Mouse (Mus musculus): Measurements from ENCODE around the gene Rab39. TPM values are rescaled to one million over a fixed set of nuclear protein-coding genes. Genes with fewer than 3 reads are reported as not detected.

Rab39 gene
- polyA plus RNA-seq, 1 experiment from 2014 or later = 0.22 TPM

- H3K27me3 ChIP-seq (replicated peaks) = no peaks in the 10 kb centered on the region
- H3K36me3 ChIP-seq = no peaks in the 10 kb centered on the region
- H3K9ac ChIP-seq = no peak overlapping the region
- 0 out of 2 replicates have a peak, but pooled peaks cover 4% of the 10 kb centered on the region for H3K9me3 ChIP-seq (replicated peaks)
- no peak for ATAC-seq (ENCODE audit: insufficient number of reproducible peaks, low FRiP score)
- no peaks in the 10 kb centered on the region for H3K4me1 ChIP-seq (replicated peaks)
- 94% methylated on average over 1 of the region's 1 CpGs for WGBS
- H3K4me3 ChIP-seq = no peak overlapping the region
- no peak overlapping the region for H3K27ac ChIP-seq (ENCODE audit: poor library complexity, severe bottlenecking)
- no peak overlapping the region for H3K4me2 ChIP-seq
These were observed 25.2 kb downstream of the Rab39 start for GRCm38 (mm10) chr9:53680851-53681250.

GRCm38 (mm10) chr9:53676921-53677320, 29.1 kb downstream of the Rab39 start:
- no peak for ATAC-seq (ENCODE audit: insufficient number of reproducible peaks, low FRiP score)
- WGBS = 48% methylated on average over 4 of the region's 4 CpGs

GRCm38 (mm10) chr9:53673571-53673970, 32.5 kb downstream of the Rab39 start:
- H3K9ac ChIP-seq = no peak overlapping the region
- 0 out of 2 replicates have a peak, but pooled peaks cover 6% of the 10 kb centered on the region for H3K9me3 ChIP-seq (replicated peaks)
- 12% methylated on average over 3 of the region's 3 CpGs for WGBS
- H3K4me2 ChIP-seq = no peak overlapping the region
- no peaks in the 10 kb centered on the region for H3K36me3 ChIP-seq
- H3K4me1 ChIP-seq (replicated peaks) = no peaks in the 10 kb centered on the region
- H3K27ac ChIP-seq (ENCODE audit: poor library complexity, severe bottlenecking) = no peak overlapping the region
- no peak overlapping the region for H3K4me3 ChIP-seq
- no peak for ATAC-seq (ENCODE audit: insufficient number of reproducible peaks, low FRiP score)
- no peaks in the 10 kb centered on the region for H3K27me3 ChIP-seq (replicated peaks)

More at GRCm38 (mm10) chr9:53676921-53677320, 29.1 kb downstream of the Rab39 start:
- Histone ChIP-seq H3K4me3 (no peak overlapping the region), H3K4me1 (replicated peaks) (no peaks in the 10 kb centered on the region), H3K27me3 (replicated peaks) (no peaks in the 10 kb centered on the region), H3K9me3 (replicated peaks) (0 out of 2 replicates have a peak, but pooled peaks cover 6% of the 10 kb centered on the region), H3K36me3 (no peaks in the 10 kb centered on the region), H3K27ac (ENCODE audit: poor library complexity, severe bottlenecking) (no peak overlapping the region), H3K9ac (no peak overlapping the region), H3K4me2 (no peak overlapping the region)

GRCm38 (mm10) chr9:53669680-53670219, 36.3 kb downstream of the Rab39 start, which contains the start of gene Cul5:
Gene Cul5 (minus strand): TSS chr9:53670014.
- Histone ChIP-seq H3K27ac (ENCODE audit: poor library complexity, severe bottlenecking) (no peak within 1 kb of the TSS), H3K36me3 (no peaks in the 10 kb centered on the region), H3K9ac (no peak within 1 kb of the TSS), H3K4me2 (no peak within 1 kb of the TSS), H3K9me3 (replicated peaks) (no peaks in the 10 kb centered on the region), H3K4me1 (replicated peaks) (peaks cover 11% of the 10 kb centered on the region), H3K27me3 (replicated peaks) (no peaks in the 10 kb centered on the region), H3K4me3 (no peak within 1 kb of the TSS)
- ATAC-seq (ENCODE audit: insufficient number of reproducible peaks, low FRiP score) = no peak
- WGBS = 51% methylated on average over 5 of the region's 5 CpGs

GRCm38 (mm10) chr9:53667020-53667669, 38.9 kb downstream of the Rab39 start:
- Histone ChIP-seq H3K27me3 (replicated peaks) (no peaks in the 10 kb centered on the region), H3K4me1 (replicated peaks) (peaks cover 11% of the 10 kb centered on the region), H3K9ac (peak overlapping the region; percentile 99), H3K27ac (ENCODE audit: poor library complexity, severe bottlenecking) (peak overlapping the region; percentile 97), H3K9me3 (replicated peaks) (no peaks in the 10 kb centered on the region), H3K36me3 (no peaks in the 10 kb centered on the region), H3K4me3 (peak overlapping the region; percentile 92), H3K4me2 (peak overlapping the region; percentile 88)
- peak; percentile 96 for ATAC-seq (ENCODE audit: insufficient number of reproducible peaks, low FRiP score)
- under 1% methylated on average over 70 of the region's 74 CpGs for WGBS

GRCm38 (mm10) chr9:53666665-53667019, 39.4 kb downstream of the Rab39 start:
- Histone ChIP-seq H3K27ac (ENCODE audit: poor library complexity, severe bottlenecking) (peak overlapping the region; percentile 97), H3K36me3 (no peaks in the 10 kb centered on the region), H3K9me3 (replicated peaks) (no peaks in the 10 kb centered on the region), H3K4me3 (peak overlapping the region; percentile 92), H3K27me3 (replicated peaks) (no peaks in the 10 kb centered on the region), H3K9ac (peak overlapping the region; percentile 99), H3K4me1 (replicated peaks) (peaks cover 11% of the 10 kb centered on the region), H3K4me2 (peak overlapping the region; percentile 88)
- under 1% methylated on average over 28 of the region's 28 CpGs for WGBS
- no peak for ATAC-seq (ENCODE audit: insufficient number of reproducible peaks, low FRiP score)

GRCm38 (mm10) chr9:53665428-53665827, 40.6 kb downstream of the Rab39 start:
- Histone ChIP-seq H3K9me3 (replicated peaks) (no peaks in the 10 kb centered on the region), H3K27me3 (replicated peaks) (no peaks in the 10 kb centered on the region), H3K9ac (no peak overlapping the region), H3K27ac (ENCODE audit: poor library complexity, severe bottlenecking) (no peak overlapping the region), H3K36me3 (no peaks in the 10 kb centered on the region), H3K4me3 (no peak overlapping the region), H3K4me1 (replicated peaks) (peaks cover 11% of the 10 kb centered on the region), H3K4me2 (no peak overlapping the region; the same call in 1 of the 2 replicates)
- no peak for ATAC-seq (ENCODE audit: insufficient number of reproducible peaks, low FRiP score)

- Histone ChIP-seq H3K27me3 (replicated peaks) (no peaks in the 10 kb centered on the region), H3K4me2 (no peak overlapping the region), H3K9me3 (replicated peaks) (no peaks in the 10 kb centered on the region), H3K36me3 (no peaks in the 10 kb centered on the region), H3K4me1 (replicated peaks) (peaks cover 11% of the 10 kb centered on the region), H3K4me3 (no peak overlapping the region), H3K9ac (no peak overlapping the region), H3K27ac (ENCODE audit: poor library complexity, severe bottlenecking) (no peak overlapping the region)
- no peak for ATAC-seq (ENCODE audit: insufficient number of reproducible peaks, low FRiP score)
- 78% methylated on average over 2 of the region's 2 CpGs for WGBS
These were observed 41.2 kb downstream of the Rab39 start for GRCm38 (mm10) chr9:53664819-53665218.

- Histone ChIP-seq H3K4me1 (replicated peaks) (no peaks in the 10 kb centered on the region), H3K4me3 (no peak overlapping the region), H3K9ac (no peak overlapping the region), H3K27ac (ENCODE audit: poor library complexity, severe bottlenecking) (no peak overlapping the region), H3K9me3 (replicated peaks) (no peaks in the 10 kb centered on the region), H3K36me3 (peaks cover 56% of the 10 kb centered on the region), H3K4me2 (no peak overlapping the region), H3K27me3 (replicated peaks) (no peaks in the 10 kb centered on the region)
- ATAC-seq (ENCODE audit: insufficient number of reproducible peaks, low FRiP score) = no peak
- 92% methylated on average over 6 of the region's 6 CpGs for WGBS
These were observed 71.2 kb downstream of the Rab39 start for GRCm38 (mm10) chr9:53634796-53635195.

Other genes with a start within 250 kb of the Rab39 start
- 10.0 and 10.9 TPM in 2 replicates for gene Atm, start 169.5 kb downstream of the Rab39 start, polyA plus RNA-seq (2016; fragmentation: Nextera tagmentation; extraction: Ambion mirVana)
- gene Npat, start 169.2 kb downstream of the Rab39 start, polyA plus RNA-seq (2016; fragmentation: Nextera tagmentation; extraction: Ambion mirVana) = 17.3 and 18.8 TPM in 2 replicates
- 185 and 195 TPM in 2 replicates for gene Acat1, start 95.8 kb downstream of the Rab39 start, polyA plus RNA-seq (2016; fragmentation: Nextera tagmentation; extraction: Ambion mirVana)
- gene Cul5, start 36.2 kb downstream of the Rab39 start, polyA plus RNA-seq (2016; fragmentation: Nextera tagmentation; extraction: Ambion mirVana) = 34.2 TPM in 2 replicates
- gene Slc35f2, start 65.3 kb upstream of the Rab39 start, polyA plus RNA-seq (2016; fragmentation: Nextera tagmentation; extraction: Ambion mirVana) = 0.63 and 0.74 TPM in 2 replicates
- 9.4 and 13.7 TPM in 2 replicates for gene Sln, start 143.9 kb upstream of the Rab39 start, polyA plus RNA-seq (2016; fragmentation: Nextera tagmentation; extraction: Ambion mirVana)

All from heart, embryonic 12.5 days (tissue).